ENCODE assay signal across 23 mouse cellular contexts in the genomic region with DNA sequence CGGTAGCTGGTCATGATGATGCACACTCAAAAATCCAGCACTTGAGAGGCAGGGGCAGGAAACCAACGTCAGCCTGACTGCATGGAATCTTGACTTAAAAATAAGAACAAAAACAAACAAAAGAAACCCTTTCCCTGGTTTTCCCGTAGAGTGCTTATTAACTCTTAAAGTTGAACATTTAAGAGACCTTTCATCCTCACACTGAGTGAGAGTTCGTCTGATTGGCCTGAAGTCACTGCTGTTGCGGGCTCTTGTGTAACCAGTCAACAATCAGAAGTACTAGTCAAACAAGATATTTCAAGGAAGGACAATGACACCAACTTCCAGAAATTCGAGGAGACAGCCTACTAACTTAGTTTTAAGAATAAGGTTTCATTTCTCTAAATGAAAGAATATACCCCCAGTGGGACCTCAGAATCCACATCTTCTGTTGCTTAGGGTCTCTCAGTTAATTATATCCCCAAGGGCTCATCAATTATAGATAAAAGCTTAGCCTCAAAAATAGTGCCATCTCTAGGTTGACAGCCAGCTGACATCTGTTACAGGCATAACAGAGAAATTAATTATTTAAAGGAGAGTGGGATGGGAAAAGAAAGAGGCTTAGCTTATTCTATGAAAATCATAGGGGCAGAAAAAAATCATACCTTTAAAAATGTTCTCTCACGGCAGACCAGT. TPM values are rescaled to one million over a fixed set of nuclear protein-coding genes. Genes with fewer than 3 reads are reported as not detected.
DNase-seq lines count a peak whose midpoint lies in the region; ATAC-seq and TF ChIP-seq lines count a peak whose summit lies in the region.
"Had no signal": no experiment of that assay in that cellular context is flagged by ENCODE, and none has a peak within 500 bp of the region (broad histone marks: within the 10 kb centered on the region; RNA-seq: fewer than 3 reads in every experiment).

No protein-coding gene starts in this region.

- no peak overlapping the region for H3K4me2 ChIP-seq in kidney, embryonic 14.5 days (replicated peaks; ENCODE audit: low read depth, low read length)
- H3K4me2 ChIP-seq in lung, embryonic 15.5 days = peak overlapping the region; percentile 5; the same call in 1 of the 2 replicates
- no peak overlapping the region for H3K4me2 ChIP-seq in lung, postnatal 0 days (replicated peaks; ENCODE audit: low read depth, low read length)
- H3K4me2 ChIP-seq: embryonic facial prominence, embryonic 12.5 days; forebrain, embryonic 13.5 days; hindbrain, embryonic 14.5 days; neural tube, embryonic 13.5 days had no signal

- TF ChIP-seq POLR2A in kidney, adult 2 months (IDR thresholded peaks at IDR 0.05; ENCODE audit: low read depth, low read length) = no peak

- H3K36me3 ChIP-seq in kidney, adult 2 months (ENCODE audit: control insufficient read depth, insufficient read depth, low read length) = no peaks in the 10 kb centered on the region
- H3K36me3 ChIP-seq in kidney, embryonic 14.5 days (ENCODE audit: control insufficient read depth, insufficient read depth, low read length) = no peaks in the 10 kb centered on the region
- H3K36me3 ChIP-seq in lung, embryonic 15.5 days = no peaks in the 10 kb centered on the region
- H3K36me3 ChIP-seq in lung, postnatal 0 days (ENCODE audit: insufficient read depth, low read length) = no peaks in the 10 kb centered on the region
- H3K36me3 ChIP-seq: embryonic facial prominence, embryonic 12.5 days; heart, embryonic 10.5 days; neural tube, embryonic 13.5 days had no signal

- no peaks in the 10 kb centered on the region for H3K9me3 ChIP-seq in kidney, embryonic 14.5 days (ENCODE audit: control insufficient read depth, low read length)
- H3K9me3 ChIP-seq in lung, embryonic 15.5 days = no peaks in the 10 kb centered on the region
- H3K9me3 ChIP-seq in lung, postnatal 0 days (ENCODE audit: low read length) = no peaks in the 10 kb centered on the region
- H3K9me3 ChIP-seq: embryonic facial prominence, embryonic 12.5 days; forebrain, embryonic 13.5 days; heart, embryonic 10.5 days; neural tube, embryonic 13.5 days had no signal

- ATAC-seq in kidney, embryonic 14.5 days (ENCODE audit: low FRiP score, low TSS enrichment) = no peak
- ATAC-seq in lung, embryonic 15.5 days (ENCODE audit: borderline replicate concordance, extremely low read depth, low FRiP score, low TSS enrichment) = no peak
- ATAC-seq in lung, postnatal 0 days = peak; percentile 25; the same call in 1 of the 2 replicates
- ATAC-seq: forebrain, embryonic 13.5 days; inflammation-experienced regulatory T-cells, adult 6 months; midbrain, embryonic 16.5 days had no signal

- no peak for TF ChIP-seq CTCF in kidney, adult 2 months (conservative IDR thresholded peaks at IDR 0.05; ENCODE audit: insufficient read depth, insufficient read length, low read depth, low read length)
- no peak for TF ChIP-seq CTCF in lung, postnatal 0 days (IDR thresholded peaks at IDR 0.05)

- H3K4me3 ChIP-seq in kidney, adult 2 months (ENCODE audit: insufficient read depth, low read depth, low read length) = peak overlapping the region; percentile 42; the same call in 1 of the 2 replicates
- H3K4me3 ChIP-seq in kidney, embryonic 14.5 days (ENCODE audit: low read length) = no peak overlapping the region
- no peak overlapping the region for H3K4me3 ChIP-seq in lung, embryonic 15.5 days
- H3K4me3 ChIP-seq in lung, postnatal 0 days (ENCODE audit: low read depth, low read length) = no peak overlapping the region
- H3K4me3 ChIP-seq: embryonic facial prominence, embryonic 12.5 days; erythroblast, embryonic 14.5 days; forebrain, embryonic 13.5 days; heart, embryonic 10.5 days; myocyte; neural tube, embryonic 13.5 days had no signal

- 42% methylated on average over 7 of the region's 7 CpGs for WGBS in kidney, adult 2 months
- 72% methylated on average over 7 of the region's 7 CpGs for WGBS in kidney, embryonic 14.5 days
- WGBS in lung, embryonic 15.5 days = 43% methylated on average over 7 of the region's 7 CpGs
- WGBS in lung, postnatal 0 days = 37% methylated on average over 7 of the region's 7 CpGs

- no peaks in the 10 kb centered on the region for H3K27me3 ChIP-seq in kidney, adult 2 months (replicated peaks; ENCODE audit: control insufficient read depth, insufficient read depth, low read length)
- H3K27me3 ChIP-seq in kidney, embryonic 14.5 days (ENCODE audit: control insufficient read depth, insufficient read depth, low read length) = no peaks in the 10 kb centered on the region
- no peaks in the 10 kb centered on the region for H3K27me3 ChIP-seq in lung, embryonic 15.5 days
- H3K27me3 ChIP-seq in lung, postnatal 0 days (replicated peaks; ENCODE audit: insufficient read depth, low read length) = no peaks in the 10 kb centered on the region
- H3K27me3 ChIP-seq: embryonic facial prominence, embryonic 12.5 days; forebrain, embryonic 13.5 days; neural tube, embryonic 13.5 days had no signal

- DNase-seq in kidney, adult 2 months = peak; percentile 85
- no peak for DNase-seq in lung, postnatal 10 days
- DNase-seq in kidney, adult 9 months = peak; percentile 84
- peak; percentile 88 for DNase-seq in lung, postnatal 0 days (ENCODE audit: low spot score)
- no peak for DNase-seq in gastrocnemius, postnatal 14 days
- no peak for DNase-seq in spleen, postnatal 36 days (ENCODE audit: low spot score in 2 of 2)
- DNase-seq: adrenal gland, postnatal 25 days; cerebellum, adult 11-12 months; cerebellum, postnatal 10 days; heart, postnatal 4 days; layer of hippocampus, adult 9-11 months; thymus, adult 18-20 months had no signal

- H3K4me1 ChIP-seq in kidney, adult 2 months (ENCODE audit: control insufficient read depth, insufficient read depth, low read length) = peaks cover 2% of the 10 kb centered on the region; the same call in 1 of the 2 replicates
- 0 out of 2 replicates have a peak, but pooled peaks cover 5% of the 10 kb centered on the region for H3K4me1 ChIP-seq in kidney, embryonic 14.5 days (ENCODE audit: control insufficient read depth, insufficient read depth, low read length)
- 0 out of 2 replicates have a peak, but pooled peaks cover 4% of the 10 kb centered on the region for H3K4me1 ChIP-seq in lung, embryonic 15.5 days
- no peaks in the 10 kb centered on the region for H3K4me1 ChIP-seq in lung, postnatal 0 days (ENCODE audit: insufficient read depth, low read depth, low read length)
- H3K4me1 ChIP-seq: embryonic facial prominence, embryonic 12.5 days had no signal

- H3K27ac ChIP-seq in kidney, adult 2 months (ENCODE audit: insufficient read depth, low read depth, low read length) = peak overlapping the region; percentile 99
- no peak overlapping the region for H3K27ac ChIP-seq in kidney, embryonic 14.5 days (ENCODE audit: low read depth, low read length)
- 0 out of 2 replicates have a peak overlapping the region, but pooled peaks have one; percentile 44 for H3K27ac ChIP-seq in lung, embryonic 15.5 days
- H3K27ac ChIP-seq in lung, postnatal 0 days (ENCODE audit: low read length) = 0 out of 2 replicates have a peak overlapping the region, but pooled peaks have one; percentile 10
- H3K27ac ChIP-seq: embryonic facial prominence, embryonic 12.5 days; forebrain, embryonic 13.5 days; heart, embryonic 10.5 days; hindbrain, embryonic 14.5 days; neural tube, embryonic 13.5 days had no signal

- intact Hi-C loops in gastrocnemius, postnatal 14 days (cut with DNase I; ENCODE audit: low total_unique reads) = no loop called here

- no peak overlapping the region for H3K9ac ChIP-seq in kidney, embryonic 14.5 days (ENCODE audit: low read depth, low read length)
- no peak overlapping the region for H3K9ac ChIP-seq in lung, embryonic 15.5 days
- no peak overlapping the region for H3K9ac ChIP-seq in lung, postnatal 0 days (replicated peaks; ENCODE audit: low read depth)
- H3K9ac ChIP-seq: embryonic facial prominence, embryonic 12.5 days; forebrain, embryonic 13.5 days; hindbrain, embryonic 14.5 days; neural tube, embryonic 13.5 days had no signal

- peak; percentile 78 for TF ChIP-seq EP300 in lung, postnatal 0 days (IDR thresholded peaks at IDR 0.05)

RNA-seq across cellular contexts. Expression of a gene that starts 3.3 kb away (rescaled TPM):
- polyA plus RNA-seq in kidney, adult 2 months (2012; rRNA removed) = 39.7 and 53.7 TPM in 2 replicates
- 48.4 and 79.7 TPM in 2 replicates for polyA plus RNA-seq in kidney, embryonic 14.5 days (2014; fragmentation: Nextera tagmentation; extraction: Ambion mirVana)
- polyA plus RNA-seq in lung, embryonic 15.5 days (2015; fragmentation: Nextera tagmentation; extraction: Ambion mirVana) = 97.5 and 101 TPM in 2 replicates
- polyA plus RNA-seq in lung, postnatal 0 days (2015; fragmentation: Nextera tagmentation; extraction: Ambion mirVana) = 129 and 140 TPM in 2 replicates
- 10 to 100 TPM; 37.8 to 42.6 TPM for total RNA-seq in gastrocnemius, postnatal 14 days (2021)

RNA-seq across cellular contexts. Expression of a gene that starts 36.9 kb away (rescaled TPM):
- polyA plus RNA-seq in kidney, adult 2 months (2012; rRNA removed) = 508 and 670 TPM in 2 replicates
- 669 and 936 TPM in 2 replicates for polyA plus RNA-seq in kidney, embryonic 14.5 days (2014; fragmentation: Nextera tagmentation; extraction: Ambion mirVana)
- 634 and 682 TPM in 2 replicates for polyA plus RNA-seq in lung, embryonic 15.5 days (2015; fragmentation: Nextera tagmentation; extraction: Ambion mirVana)
- 593 and 634 TPM in 2 replicates for polyA plus RNA-seq in lung, postnatal 0 days (2015; fragmentation: Nextera tagmentation; extraction: Ambion mirVana)
- 100 to 1,000 TPM; 494 to 598 TPM for total RNA-seq in gastrocnemius, postnatal 14 days (2021)

Comparison
In these comparisons a context has a peak if more than half of its experiments do, and no peak if none do; other contexts are left out.
1. DNase-seq: peak in kidney, adult 2 months (single experiment), kidney, adult 9 months (single experiment) and lung, postnatal 0 days (single experiment); none in lung, postnatal 10 days (single experiment), gastrocnemius, postnatal 14 days (single experiment) and spleen, postnatal 36 days (0 of 2).